Mouse (Mus musculus) embryo, embryonic 10 days (tissue): ENCODE results near the gene 2610507B11Rik.
"Not testable (repeated sequence)": the region's sequence is repeated elsewhere in the genome, so short reads cannot be mapped to it uniquely, and the experiment has no call there.

Source experiments
- DNase-seq: peaks from one replicate; pipeline ENCODE4 v3.0.0-alpha.2; 2015; ENCODE audit warnings: low spot score

Gene 2610507B11Rik

GRCm38 (mm10) chr11:78261380-78262352 lies at the start of gene 2610507B11Rik:
Gene 2610507B11Rik (plus strand): TSS chr11:78261752.
- peak; percentile 92 for DNase-seq

DNA sequence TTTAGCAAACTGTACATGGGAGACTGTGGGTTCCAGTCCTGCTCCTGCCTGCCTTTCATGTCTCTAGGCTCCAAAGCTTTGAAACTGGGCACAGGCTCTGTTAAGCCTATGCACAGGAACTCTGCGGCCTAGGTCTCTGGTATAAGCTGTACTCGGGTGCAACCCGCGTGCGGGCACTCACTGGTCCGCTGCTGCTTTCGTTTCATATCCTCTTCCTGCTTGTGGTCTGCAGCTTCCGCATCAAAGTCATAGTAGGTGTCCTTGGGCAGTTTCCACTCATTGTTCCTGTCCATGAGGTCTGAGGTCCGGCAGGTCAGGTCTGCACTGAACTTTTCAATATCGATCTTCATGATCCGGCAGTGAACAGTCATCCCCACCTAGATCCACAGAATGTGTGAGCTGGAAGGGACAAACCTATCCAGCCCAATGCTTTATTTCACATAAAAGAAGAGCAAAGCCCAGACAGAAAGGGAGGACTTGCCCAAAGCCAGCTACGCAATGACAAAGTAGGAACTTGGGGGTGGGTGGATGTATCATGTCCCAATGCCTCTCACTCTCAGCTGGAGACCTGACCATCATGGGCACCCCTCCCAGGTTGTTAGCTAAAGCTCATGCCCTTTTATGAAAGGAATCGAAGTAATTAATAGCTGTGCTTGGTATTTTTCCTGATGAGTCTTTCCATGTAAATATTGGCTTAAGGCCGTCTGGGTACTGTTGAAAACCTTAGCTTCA lies 48.3 kb upstream of the 2610507B11Rik start:
- DNase-seq = no peak

DNA sequence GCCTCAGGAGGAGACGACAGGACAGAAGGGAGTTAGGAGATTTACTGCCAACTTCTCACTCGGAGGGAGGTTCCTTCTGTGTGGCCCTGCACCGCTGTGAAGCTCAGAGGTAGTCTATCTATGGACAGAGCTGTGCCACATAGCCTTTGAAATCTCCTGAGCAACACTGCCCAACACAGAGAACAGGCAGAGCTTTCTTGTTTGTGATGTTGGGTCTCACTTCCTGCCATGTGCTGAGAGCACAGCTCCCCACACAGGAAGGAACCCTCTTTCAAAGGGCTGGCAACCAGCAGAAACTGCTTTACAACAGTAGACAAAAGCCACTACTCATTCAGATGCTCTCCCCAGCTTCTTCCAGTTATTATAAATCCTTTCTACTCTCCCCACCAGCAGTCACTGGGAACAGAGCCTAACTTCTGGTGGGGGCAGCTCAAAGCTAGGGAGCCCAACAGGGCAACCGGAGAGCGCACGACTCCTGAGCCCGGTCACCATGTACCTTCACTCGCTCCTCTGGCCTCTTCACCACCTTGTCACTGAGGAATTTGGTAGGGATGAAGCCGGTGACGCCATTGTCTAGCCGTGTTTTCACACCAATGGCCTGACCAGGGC lies 45.7 kb upstream of the 2610507B11Rik start:
- no peak for DNase-seq

- no peak for DNase-seq
Observed at GRCm38 (mm10) chr11:78223586-78223985, 38.0 kb upstream of the 2610507B11Rik start.

DNA sequence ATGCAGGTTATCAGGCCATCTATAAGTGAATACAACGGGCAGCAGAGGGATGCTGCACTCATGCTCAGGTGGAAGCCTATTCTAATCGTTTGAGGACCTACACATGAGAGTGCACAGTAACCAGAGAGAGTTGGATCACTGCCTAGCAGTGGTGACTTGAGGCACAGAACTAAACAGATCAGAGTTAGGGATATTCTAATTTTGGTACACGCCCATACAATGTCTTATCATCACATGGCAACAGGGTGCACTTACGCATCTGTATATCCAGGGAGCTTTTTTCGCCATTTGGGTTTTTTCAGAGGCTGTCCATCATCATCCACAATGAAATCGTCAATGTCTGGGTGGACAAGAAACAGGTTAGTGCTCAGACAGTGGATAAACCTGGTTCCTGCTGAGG lies 30.0 kb upstream of the 2610507B11Rik start:
- no peak for DNase-seq

DNA sequence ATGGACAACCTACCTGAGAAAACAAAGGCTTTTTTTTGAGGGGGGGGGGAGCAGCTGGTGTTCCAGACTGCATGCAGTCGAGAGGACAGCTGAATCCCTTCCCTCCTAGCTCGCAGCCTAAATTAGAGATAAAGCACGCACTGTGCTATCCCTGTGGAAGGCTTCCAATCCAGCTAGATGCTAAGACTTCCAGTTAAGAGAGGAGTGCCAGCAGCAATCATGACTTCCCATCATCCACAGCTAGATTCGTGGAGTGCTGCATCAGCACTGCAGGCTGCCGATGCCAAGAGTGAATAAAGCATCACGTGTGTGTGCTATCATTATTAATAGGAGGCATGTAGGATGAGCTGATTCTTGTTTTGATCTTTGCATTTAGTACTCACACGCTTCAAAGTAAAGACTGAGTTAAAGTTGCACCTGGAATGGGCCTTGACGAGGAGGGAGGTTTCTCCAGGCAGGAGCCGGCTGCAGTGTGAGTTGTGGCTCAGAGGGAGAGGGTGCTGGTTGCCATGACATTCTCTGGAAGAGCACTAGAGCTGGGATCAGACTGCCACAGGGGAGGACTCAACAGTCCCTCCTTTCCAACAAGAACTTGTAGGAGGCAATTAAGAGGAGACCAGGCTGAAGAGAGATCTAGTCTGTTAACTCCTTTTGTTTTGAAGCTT lies 21.2 kb upstream of the 2610507B11Rik start:
- no peak for DNase-seq

- peak; percentile 4 for DNase-seq
Observed at GRCm38 (mm10) chr11:78245261-78245626, 16.3 kb upstream of the 2610507B11Rik start.

DNA sequence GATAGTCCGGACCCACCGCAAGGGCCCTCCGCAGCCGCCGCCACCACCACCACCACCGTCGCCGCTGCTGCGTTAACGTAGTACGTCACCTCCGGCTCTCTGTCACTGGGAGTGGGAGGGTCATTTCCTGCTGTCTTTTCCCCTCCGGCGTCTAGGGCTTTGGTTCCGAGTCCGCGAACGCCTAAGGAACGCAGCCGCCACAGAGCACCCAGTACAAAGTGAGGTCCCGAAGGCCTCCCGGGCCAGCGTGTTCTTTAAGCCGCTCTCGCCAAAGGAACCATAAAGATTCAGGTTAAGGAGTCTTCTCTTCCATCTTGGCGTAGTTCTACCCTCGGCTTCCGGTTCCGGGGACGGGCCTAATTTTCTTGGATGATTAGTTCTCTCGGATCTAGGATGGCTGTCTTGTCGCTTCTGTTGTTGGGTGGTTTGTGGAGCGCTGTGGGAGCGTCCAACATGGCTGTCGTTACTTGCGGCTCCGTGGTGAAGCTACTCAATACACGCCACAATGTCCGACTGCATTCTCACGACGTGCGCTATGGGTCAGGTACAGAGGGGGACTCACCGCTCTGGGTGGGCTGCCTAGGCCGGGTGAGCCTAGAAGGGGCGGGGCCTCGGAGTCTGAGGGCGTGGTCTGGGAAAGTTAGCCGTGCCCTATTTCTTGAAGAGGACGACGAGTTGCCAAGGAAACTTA lies 15.8 kb upstream of the 2610507B11Rik start, which contains the start of the genes Sdf2 and Supt6:
Gene Sdf2 (plus strand): TSS at position 120 of the 691 bp plus-strand sequence.
Gene Supt6 (minus strand): TSS at position 361 of the 691 bp plus-strand sequence.
- DNase-seq = peak; percentile 93

DNA sequence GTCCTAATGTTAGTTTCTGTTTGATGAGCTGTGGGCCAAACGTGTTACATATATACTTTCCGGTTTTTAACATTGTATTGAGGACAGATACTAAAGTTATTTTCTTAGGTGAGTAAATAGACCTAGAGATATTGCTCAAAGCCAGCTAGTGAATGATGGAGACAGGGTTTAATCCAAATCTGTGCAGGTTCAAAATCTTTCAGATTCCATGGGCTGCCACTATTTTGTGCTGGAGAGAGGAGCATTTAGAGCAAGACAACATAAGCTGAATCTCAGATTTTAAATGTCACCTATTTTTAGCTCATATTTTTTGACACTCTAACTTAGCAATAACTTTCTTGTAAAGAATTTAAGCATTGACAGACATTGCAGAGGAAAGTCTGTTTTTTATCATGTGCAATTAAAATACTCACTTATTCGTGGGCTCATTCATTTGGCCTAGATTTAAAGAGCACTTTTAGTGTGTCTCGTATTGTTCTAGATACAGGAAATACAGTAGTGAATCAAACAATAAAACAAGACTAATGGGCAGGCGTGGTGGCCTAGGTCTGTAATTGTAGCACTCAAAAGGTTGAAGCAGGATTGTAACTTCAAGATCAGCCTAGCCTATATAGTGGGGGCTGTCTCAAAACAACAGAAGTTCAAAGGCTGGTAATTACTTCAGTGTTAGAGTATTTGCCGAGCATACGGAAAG lies 15.1 kb upstream of the 2610507B11Rik start:
- no peak for DNase-seq

GRCm38 (mm10) chr11:78247012-78247348 lies 14.6 kb upstream of the 2610507B11Rik start:
- DNase-seq = no peak

GRCm38 (mm10) chr11:78247727-78248140 lies 13.8 kb upstream of the 2610507B11Rik start:
- peak; percentile 33 for DNase-seq

GRCm38 (mm10) chr11:78256618-78257017 lies 4.9 kb upstream of the 2610507B11Rik start:
- DNase-seq = no peak

DNA sequence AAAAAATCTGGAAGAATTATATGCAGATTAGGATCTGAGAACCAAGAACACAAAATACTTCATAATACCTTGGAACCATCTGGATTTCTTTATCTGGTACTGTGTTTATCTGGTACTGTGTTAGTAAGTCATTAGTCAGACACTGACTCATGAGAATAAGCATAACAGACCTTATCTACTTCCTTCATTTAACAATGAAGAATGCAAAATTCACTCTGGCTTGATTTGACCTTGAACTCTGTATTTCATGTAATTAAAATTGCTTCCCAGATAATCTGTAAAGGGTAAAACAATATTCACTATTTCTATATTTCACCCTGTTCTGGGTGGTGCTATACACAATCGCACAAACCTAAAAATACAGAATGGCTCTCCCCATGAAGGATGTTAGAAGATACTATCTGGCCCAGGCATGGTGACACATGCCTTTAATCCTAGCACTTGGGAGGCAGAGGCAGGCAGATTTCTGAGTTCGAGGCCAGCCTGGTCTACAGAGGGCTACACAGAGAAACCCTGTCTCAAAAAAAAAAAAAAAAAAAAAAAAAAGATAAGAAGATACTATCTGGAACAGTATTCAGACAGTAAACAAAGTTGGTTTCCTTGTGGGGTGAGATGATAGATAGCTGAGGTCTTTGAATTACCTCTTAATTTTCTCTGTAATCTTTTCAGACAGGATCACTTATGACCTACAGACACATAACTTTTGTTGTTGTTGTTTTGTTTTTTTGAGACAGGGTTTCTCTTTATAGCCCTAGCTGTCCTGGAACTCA lies 878 bp upstream of the 2610507B11Rik start:
- DNase-seq = no peak

- DNase-seq = peak; percentile 81
Observed at GRCm38 (mm10) chr11:78262550-78262949, 998 bp downstream of the 2610507B11Rik start.

DNA sequence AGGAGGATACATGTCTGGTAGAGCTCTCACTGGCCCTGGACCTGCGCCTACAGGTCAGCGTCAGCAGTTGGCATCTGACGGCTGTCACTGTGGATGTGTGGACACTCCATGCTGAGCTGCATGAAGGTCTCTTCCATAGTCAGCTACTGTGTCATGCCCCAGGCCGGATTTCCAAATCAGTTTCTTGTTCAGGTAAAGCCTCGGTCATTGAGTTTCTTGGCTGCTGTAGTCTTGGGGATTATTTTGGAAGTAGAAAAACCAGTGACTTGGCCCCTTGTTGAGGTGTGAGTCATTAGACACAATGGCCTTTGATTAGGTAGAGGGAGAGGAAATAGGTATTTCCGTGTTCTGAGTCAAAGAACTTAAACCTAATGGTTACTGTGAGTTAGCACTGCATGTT lies 4.0 kb downstream of the 2610507B11Rik start:
- no peak for DNase-seq

GRCm38 (mm10) chr11:78271986-78272385 lies 10.4 kb downstream of the 2610507B11Rik start:
- no peak for DNase-seq

- DNase-seq = no peak
Observed at GRCm38 (mm10) chr11:78275596-78275995, 14.0 kb downstream of the 2610507B11Rik start.

DNA sequence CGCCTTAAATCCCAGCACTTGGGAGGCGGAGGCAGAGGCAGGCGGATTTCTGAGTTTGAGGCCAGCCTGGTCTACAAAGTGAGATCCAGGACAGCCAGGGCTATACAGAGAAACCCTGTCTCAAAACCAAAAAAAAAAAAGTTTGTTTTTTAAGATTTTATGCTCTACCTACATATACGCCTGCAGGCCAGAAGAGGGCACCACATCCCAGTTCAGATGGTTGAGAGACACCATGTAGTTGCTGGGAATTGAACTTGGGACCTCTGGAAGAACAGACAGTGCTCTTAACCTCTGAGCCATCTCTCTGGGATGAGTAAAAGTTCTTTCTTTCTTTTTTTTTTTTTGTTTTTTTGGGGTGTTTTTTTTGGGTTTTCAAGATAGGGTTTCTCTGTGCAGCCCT lies 14.6 kb downstream of the 2610507B11Rik start:
- DNase-seq = not testable (repeated sequence)

DNA sequence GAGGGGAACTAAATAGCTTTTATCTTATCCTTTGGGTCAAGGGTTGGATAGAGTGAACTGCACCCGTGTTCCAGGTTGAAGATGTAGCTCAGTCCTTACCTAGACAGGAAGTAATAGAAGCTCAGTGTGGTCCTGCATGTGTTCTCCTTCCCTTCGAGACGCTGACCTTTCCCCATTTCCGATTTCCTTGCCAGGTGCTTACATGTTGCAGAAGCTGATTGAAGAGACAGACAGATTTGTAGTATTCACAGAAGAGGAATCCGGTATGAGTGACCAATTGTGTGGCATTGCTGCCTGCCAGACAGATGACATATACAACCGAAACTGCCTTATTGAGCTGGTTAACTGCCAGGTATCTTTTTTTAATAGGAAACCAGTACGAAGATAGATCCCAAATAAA lies 17.3 kb downstream of the 2610507B11Rik start:
- DNase-seq = no peak

DNA sequence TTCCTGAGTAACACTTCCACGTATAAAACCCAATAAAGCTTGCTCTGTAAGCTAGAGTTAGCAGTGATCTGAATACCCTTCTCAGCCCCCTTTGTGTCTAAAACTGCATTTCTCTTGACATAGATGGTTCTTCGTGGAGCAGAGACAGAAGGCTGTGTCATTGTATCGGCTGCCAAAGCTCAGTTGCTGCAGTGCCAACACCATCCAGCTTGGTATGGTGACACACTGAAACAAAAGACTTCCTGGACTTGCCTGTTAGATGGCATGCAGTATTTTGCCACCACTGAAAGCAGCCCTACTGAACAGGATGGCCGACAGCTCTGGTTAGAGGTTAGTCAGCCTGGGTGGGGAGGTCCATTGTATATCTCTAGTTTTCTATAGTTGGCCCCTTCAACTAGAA lies 18.0 kb downstream of the 2610507B11Rik start:
- no peak for DNase-seq
